Mouse (Mus musculus) urinary bladder, postnatal 25 days (tissue): ENCODE data around the gene Gm5105.

Source experiments
- DNase-seq: peaks from one replicate; pipeline ENCODE4 v3.0.0; 2022; ENCODE audit warnings: low spot score

The Gm5105 gene

GRCm38 (mm10) chr3:138067288-138067687, at the start of gene Gm5105:
Gm5105 (minus strand) TSS chr3:138067388.
- DNase-seq, result no peak

- no peak for DNase-seq
Observed at GRCm38 (mm10) chr3:138116871-138117270, 49.7 kb upstream of the Gm5105 start.

- DNase-seq, result no peak
Observed at GRCm38 (mm10) chr3:138114106-138114505, 46.9 kb upstream of the Gm5105 start.

GRCm38 (mm10) chr3:138110910-138111782, 44.0 kb upstream of the Gm5105 start:
- no peak for DNase-seq

- DNase-seq, result no peak
Observed at GRCm38 (mm10) chr3:138106887-138107286, 39.7 kb upstream of the Gm5105 start.

GRCm38 (mm10) chr3:138105056-138105455, 37.9 kb upstream of the Gm5105 start:
- DNase-seq, result no peak

GRCm38 (mm10) chr3:138103690-138104089, 36.5 kb upstream of the Gm5105 start:
- no peak for DNase-seq

GRCm38 (mm10) chr3:138101936-138102335, 34.7 kb upstream of the Gm5105 start:
- DNase-seq, result no peak

- DNase-seq, result no peak
Observed at GRCm38 (mm10) chr3:138097718-138098117, 30.5 kb upstream of the Gm5105 start.

- no peak for DNase-seq
Observed at GRCm38 (mm10) chr3:138096263-138097028, 29.3 kb upstream of the Gm5105 start.

- DNase-seq, result no peak
Observed at GRCm38 (mm10) chr3:138095718-138096117, 28.5 kb upstream of the Gm5105 start.

GRCm38 (mm10) chr3:138095301-138095700, 28.1 kb upstream of the Gm5105 start:
- DNase-seq, result no peak

- no peak for DNase-seq
Observed at GRCm38 (mm10) chr3:138083896-138084295, 16.7 kb upstream of the Gm5105 start.

GRCm38 (mm10) chr3:138083073-138083637, 16.0 kb upstream of the Gm5105 start:
- DNase-seq, result no peak

GRCm38 (mm10) chr3:138078701-138079100, 11.5 kb upstream of the Gm5105 start:
- DNase-seq, result no peak

GRCm38 (mm10) chr3:138077476-138078340, 10.5 kb upstream of the Gm5105 start:
- DNase-seq, result no peak

GRCm38 (mm10) chr3:138075209-138075608, 8.0 kb upstream of the Gm5105 start:
- DNase-seq, result no peak

GRCm38 (mm10) chr3:138074214-138074613, 7.0 kb upstream of the Gm5105 start:
- DNase-seq, result no peak

- no peak for DNase-seq
Observed at GRCm38 (mm10) chr3:138071476-138072073, 4.4 kb upstream of the Gm5105 start.

GRCm38 (mm10) chr3:138071004-138071403, 3.8 kb upstream of the Gm5105 start:
- DNase-seq, result no peak

- DNase-seq, result no peak
Observed at GRCm38 (mm10) chr3:138069756-138070511, 2.7 kb upstream of the Gm5105 start.
